Mouse (Mus musculus) MEL (cell line): ENCODE measurements around the gene Fgr. TPM values are rescaled to one million over a fixed set of nuclear protein-coding genes. Genes with fewer than 3 reads are reported as not detected.
"Not testable (repeated sequence)": the region's sequence is repeated elsewhere in the genome, so short reads cannot be mapped to it uniquely, and the experiment has no call there.

Source experiments
- DNase-seq: peaks from one replicate; pipeline ENCODE4 v3.0.0; 2011; ENCODE audit warnings: low read depth, low spot score
- H3K27ac ChIP-seq: 2 replicates; pipeline ENCODE4 v1.5.1; 2012; ENCODE audit warnings: low read depth, mild to moderate bottlenecking, control low read depth, low read length, moderate library complexity; ENCODE audit not compliant: control insufficient read depth
- H3K27me3 ChIP-seq, 2 experiments: fragments of 150-350 bp in 1 of 2; sonication (generic) in 1 of 2; 2 replicates each; pipeline ENCODE4 v1.6.1; 2012; ENCODE audit warnings: low read length in 2 of 2, mild to moderate bottlenecking in 2 of 2, improper control_type of control experiment in 1 of 2, moderate library complexity in 1 of 2; ENCODE audit not compliant: insufficient read depth in 2 of 2, control insufficient read depth in 1 of 2
- H3K36me3 ChIP-seq, 2 experiments: 2 replicates each; pipeline ENCODE4 v1.6.1; 2012 to 2014; ENCODE audit warnings: low read length in 2 of 2, improper control_type of control experiment in 1 of 2, inconsistent platforms in 1 of 2, mild to moderate bottlenecking in 1 of 2; ENCODE audit not compliant: insufficient read depth in 2 of 2, control insufficient read depth in 1 of 2
- H3K4me1 ChIP-seq, 2 experiments: fragments of 150-350 bp in 1 of 2; sonication (generic) in 1 of 2; 2 replicates each; pipeline ENCODE4 v1.6.1; 2012; ENCODE audit warnings: low read length in 2 of 2, improper control_type of control experiment in 1 of 2, mild to moderate bottlenecking in 1 of 2; ENCODE audit not compliant: insufficient read depth in 2 of 2, control insufficient read depth in 1 of 2
- H3K4me3 ChIP-seq, 2 experiments: fragments of 150-350 bp in 1 of 2; sonication (generic) in 1 of 2; 2 replicates each; pipeline ENCODE4 v1.5.1; 2012; ENCODE audit warnings: low read depth in 2 of 2, low read length in 2 of 2, mild to moderate bottlenecking in 2 of 2, moderate library complexity in 2 of 2, control low read depth in 1 of 2, improper control_type of control experiment in 1 of 2; ENCODE audit not compliant: control insufficient read depth in 1 of 2, insufficient read depth in 1 of 2
- H3K79me2 ChIP-seq: 2 replicates; pipeline ENCODE4 v1.6.1; 2012; ENCODE audit warnings: mild to moderate bottlenecking, low read length, moderate library complexity; ENCODE audit not compliant: control insufficient read depth, poor library complexity, insufficient read depth
- H3K9ac ChIP-seq: 2 replicates; pipeline ENCODE4 v1.6.1; 2012; ENCODE audit warnings: low read depth, mild to moderate bottlenecking, control low read depth, low read length, moderate library complexity; ENCODE audit not compliant: control insufficient read depth, poor library complexity, severe bottlenecking
- H3K9me3 ChIP-seq: fragments of 150-350 bp; sonication (generic); replicated peaks from 2 replicates; pipeline ENCODE4 v1.6.1; 2012; ENCODE audit warnings: mild to moderate bottlenecking, low read length, improper control_type of control experiment, moderate library complexity; ENCODE audit not compliant: insufficient read depth
- CHD1 ChIP-seq: IDR thresholded peaks from 2 replicates; pipeline ENCODE4 v1.6.1; 2012; ENCODE audit warnings: low read depth, mild to moderate bottlenecking, inconsistent platforms, low read length, improper control_type of control experiment
- CHD2 ChIP-seq: IDR thresholded peaks from 2 replicates; pipeline ENCODE4 v1.6.1; 2011; ENCODE audit warnings: low read length, improper control_type of control experiment
- E2F4 ChIP-seq: IDR thresholded peaks from 2 replicates; pipeline ENCODE4 v1.6.1; 2011; ENCODE audit warnings: low read depth, low read length, improper control_type of control experiment, borderline replicate concordance
- ELF1 ChIP-seq: IDR thresholded peaks from 2 replicates; pipeline ENCODE4 v1.6.1; 2014; ENCODE audit warnings: low read depth, mild to moderate bottlenecking, inconsistent platforms, low read length, improper control_type of control experiment, moderate library complexity
- ETS1 ChIP-seq: IDR thresholded peaks from 2 replicates; pipeline ENCODE4 v1.6.1; 2012; ENCODE audit warnings: low read depth, mild to moderate bottlenecking, inconsistent platforms, low read length, improper control_type of control experiment, moderate library complexity
- GABPA ChIP-seq: IDR thresholded peaks from 2 replicates; pipeline ENCODE4 v1.6.1; 2012; ENCODE audit warnings: low read depth, mild to moderate bottlenecking, inconsistent platforms, low read length, improper control_type of control experiment, moderate library complexity
- GATA1 ChIP-seq: IDR thresholded peaks from 2 replicates; pipeline ENCODE4 v1.6.1; 2011; ENCODE audit warnings: low read depth, low read length, improper control_type of control experiment
- HCFC1 ChIP-seq: IDR thresholded peaks from 2 replicates; pipeline ENCODE4 v1.6.1; 2012; ENCODE audit warnings: low read depth, mild to moderate bottlenecking, inconsistent platforms, low read length, improper control_type of control experiment, moderate library complexity
- MAX ChIP-seq: IDR thresholded peaks from 2 replicates; pipeline ENCODE4 v1.6.1; 2011; ENCODE audit warnings: low read length, improper control_type of control experiment
- MAZ ChIP-seq: IDR thresholded peaks from 2 replicates; pipeline ENCODE4 v1.6.1; 2012; ENCODE audit warnings: low read depth, mild to moderate bottlenecking, inconsistent platforms, low read length, improper control_type of control experiment
- MYB ChIP-seq: IDR thresholded peaks from 2 replicates; pipeline ENCODE4 v1.6.1; 2011; ENCODE audit warnings: mild to moderate bottlenecking, low read depth, low read length, improper control_type of control experiment
- MYC ChIP-seq: IDR thresholded peaks from 2 replicates; pipeline ENCODE4 v1.6.1; 2011; ENCODE audit warnings: low read depth, mild to moderate bottlenecking, low read length, improper control_type of control experiment, moderate library complexity
- NELFE ChIP-seq: IDR thresholded peaks from 2 replicates; pipeline ENCODE4 v1.6.1; 2011; ENCODE audit warnings: low read depth, low read length, improper control_type of control experiment
- POLR2A ChIP-seq, 2 experiments: IDR thresholded peaks; 2 replicates each; pipeline ENCODE4 v1.6.1; 2011 to 2012; ENCODE audit warnings: low read length in 2 of 2, mild to moderate bottlenecking in 2 of 2, control low read depth in 1 of 2, improper control_type of control experiment in 1 of 2, low read depth in 1 of 2, moderate library complexity in 1 of 2; ENCODE audit not compliant: control insufficient read depth in 1 of 2, insufficient read depth in 1 of 2, poor library complexity in 1 of 2
- POLR2AphosphoS2 ChIP-seq: IDR thresholded peaks from 2 replicates; pipeline ENCODE4 v1.6.1; 2011; ENCODE audit warnings: low read length, improper control_type of control experiment
- POLR2AphosphoS5 ChIP-seq: IDR thresholded peaks from 2 replicates; pipeline ENCODE4 v1.6.1; 2012; ENCODE audit warnings: low read depth, borderline replicate concordance, mild to moderate bottlenecking, inconsistent platforms, low read length, moderate library complexity, mixed read lengths
- SIN3A ChIP-seq: IDR thresholded peaks from 2 replicates; pipeline ENCODE4 v1.6.1; 2012; ENCODE audit warnings: low read length, improper control_type of control experiment, inconsistent platforms
- SMC3 ChIP-seq: IDR thresholded peaks from 2 replicates; pipeline ENCODE4 v1.6.1; 2011; ENCODE audit warnings: low read depth, low read length, improper control_type of control experiment
- TBP ChIP-seq: IDR thresholded peaks from 2 replicates; pipeline ENCODE4 v1.8.0; 2011; ENCODE audit warnings: low read depth, low read length, improper control_type of control experiment
- TCF12 ChIP-seq: IDR thresholded peaks from 2 replicates; pipeline ENCODE4 v1.6.1; 2014; ENCODE audit warnings: low read depth, mild to moderate bottlenecking, inconsistent platforms, low read length, improper control_type of control experiment, moderate library complexity
- UBTF ChIP-seq: IDR thresholded peaks from 2 replicates; pipeline ENCODE4 v1.6.1; 2012; ENCODE audit warnings: low read depth, mild to moderate bottlenecking, inconsistent platforms, low read length, improper control_type of control experiment, moderate library complexity, borderline replicate concordance; ENCODE audit not compliant: insufficient read depth
- USF2 ChIP-seq, 2 experiments: IDR thresholded peaks; 2 replicates each; pipeline ENCODE4 v1.6.1; 2011 to 2012; ENCODE audit warnings: improper control_type of control experiment in 2 of 2, low read length in 2 of 2, borderline replicate concordance in 1 of 2, inconsistent platforms in 1 of 2, low read depth in 1 of 2, mild to moderate bottlenecking in 1 of 2; ENCODE audit not compliant: insufficient read depth in 1 of 2
- ZC3H11A ChIP-seq: IDR thresholded peaks from 2 replicates; pipeline ENCODE4 v1.6.1; 2012; ENCODE audit warnings: low read depth, mild to moderate bottlenecking, inconsistent platforms, low read length, improper control_type of control experiment
- ZMIZ1 ChIP-seq: IDR thresholded peaks from 2 replicates; pipeline ENCODE4 v1.6.1; 2012; ENCODE audit warnings: low read depth, mild to moderate bottlenecking, inconsistent platforms, low read length, improper control_type of control experiment, moderate library complexity
- ZNF384 ChIP-seq: IDR thresholded peaks from 2 replicates; pipeline ENCODE4 v1.6.1; 2012; ENCODE audit warnings: low read depth, mild to moderate bottlenecking, inconsistent platforms, low read length, improper control_type of control experiment
- polyA plus RNA-seq, 2 experiments: library from polyadenylated mRNA; stranded (reverse) in 1 of 2; unstranded in 1 of 2; fragments of >175 nt in 1 of 2; fragments of >200 nt in 1 of 2; gene quantifications; 2 replicates each; pipeline versions ENCODE4 v1.2.1 to v1.2.4; 2012; ENCODE audit warnings: low replicate concordance in 2 of 2, low read depth in 1 of 2; ENCODE audit not compliant: insufficient read length in 2 of 2, insufficient read depth in 1 of 2, missing spikeins in 1 of 2
- total RNA-seq: library from RNA; depleted of rRNA; stranded (reverse); fragments of 300-350 nt; gene quantifications from 2 replicates; pipeline ENCODE4 v1.2.3, GENCODE M21; 2012; rRNA removed

The Fgr gene
- total RNA-seq, result not detected in 2 replicates
- not detected for polyA plus RNA-seq

DNA sequence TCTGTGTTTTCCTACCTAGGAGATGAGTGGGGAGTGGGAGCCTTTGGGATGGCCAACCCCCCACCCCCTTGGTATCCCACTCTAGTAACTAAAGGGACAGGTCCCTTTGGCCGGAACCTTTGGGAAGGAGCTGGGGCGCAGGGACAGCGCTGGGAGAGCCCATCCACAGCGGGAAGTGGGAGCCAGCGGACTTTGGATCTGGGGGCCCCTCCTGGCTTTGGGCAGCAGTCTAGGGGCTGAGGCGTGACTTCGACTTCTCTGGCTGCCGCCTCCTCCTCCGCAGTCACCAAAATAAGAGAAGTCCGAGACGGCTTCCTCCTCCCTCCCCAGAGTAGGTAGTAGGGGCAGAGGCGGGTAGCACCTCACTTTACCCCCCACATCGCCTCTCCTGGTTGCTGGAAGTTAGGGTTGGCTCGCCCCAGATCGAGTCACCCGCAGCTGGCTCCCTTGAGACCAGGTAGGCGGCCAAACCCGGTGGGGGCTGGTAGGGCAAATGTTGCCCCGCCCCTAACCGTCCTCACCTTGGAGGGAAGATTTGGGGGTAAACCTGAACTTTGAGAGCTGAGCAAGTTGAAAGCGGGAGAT lies at the start of gene Fgr:
Gene Fgr, plus strand, starts transcription at position 282 of the 585 bp plus-strand sequence.
- no peak within 1 kb of the TSS for H3K4me3 ChIP-seq
- H3K36me3 ChIP-seq, result no peaks in the 10 kb centered on the region
- peaks cover 14 to 26% of the 10 kb centered on the region in 2 experiments for H3K27me3 ChIP-seq
- H3K79me2 ChIP-seq, result no peaks in the 10 kb centered on the region
- H3K9me3 ChIP-seq, result no peaks in the 10 kb centered on the region
- TF ChIP-seq MAX (no peak), MYC (no peak), MAZ (no peak), ELF1 (no peak), GABPA (no peak), UBTF (no peak), POLR2AphosphoS2 (no peak), ZC3H11A (no peak), CHD1 (no peak), ETS1 (no peak), HCFC1 (no peak)
- peaks cover 0 to 3% of the 10 kb centered on the region in 2 experiments; a peak in 1 of 4 replicates for H3K4me1 ChIP-seq
- no peak within 1 kb of the TSS for H3K27ac ChIP-seq
- no peak for DNase-seq
- H3K9ac ChIP-seq, result no peak within 1 kb of the TSS

DNA sequence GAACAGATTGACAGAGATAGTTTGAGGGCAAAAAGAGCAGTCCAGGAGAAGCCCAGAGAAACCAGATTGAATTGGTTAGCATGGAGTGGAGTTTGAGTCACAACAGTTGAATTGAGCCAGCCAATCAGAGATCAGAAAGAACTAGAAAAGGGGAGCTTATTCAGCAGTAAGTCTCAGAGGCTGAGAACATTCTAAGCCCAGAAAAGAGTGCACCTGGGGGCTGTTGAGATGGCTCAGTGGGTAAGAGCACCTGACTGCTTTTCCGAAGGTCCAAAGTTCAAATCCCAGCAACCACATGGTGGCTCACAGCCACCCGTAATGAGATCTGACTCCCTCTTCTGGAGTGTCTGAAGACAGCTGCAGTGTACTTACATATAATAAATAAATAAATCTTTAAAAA lies 47.4 kb upstream of the Fgr start:
- H3K9ac ChIP-seq, H3K27ac ChIP-seq, H3K9me3 ChIP-seq, H3K4me1 ChIP-seq, H3K79me2 ChIP-seq, H3K36me3 ChIP-seq, H3K4me3 ChIP-seq: not testable (repeated sequence)
- H3K27me3 ChIP-seq, result peaks cover 18 to 19% of the 10 kb centered on the region in 2 experiments
- DNase-seq, result peak; percentile 19
- peak; percentile 62 for TF ChIP-seq TBP

DNA sequence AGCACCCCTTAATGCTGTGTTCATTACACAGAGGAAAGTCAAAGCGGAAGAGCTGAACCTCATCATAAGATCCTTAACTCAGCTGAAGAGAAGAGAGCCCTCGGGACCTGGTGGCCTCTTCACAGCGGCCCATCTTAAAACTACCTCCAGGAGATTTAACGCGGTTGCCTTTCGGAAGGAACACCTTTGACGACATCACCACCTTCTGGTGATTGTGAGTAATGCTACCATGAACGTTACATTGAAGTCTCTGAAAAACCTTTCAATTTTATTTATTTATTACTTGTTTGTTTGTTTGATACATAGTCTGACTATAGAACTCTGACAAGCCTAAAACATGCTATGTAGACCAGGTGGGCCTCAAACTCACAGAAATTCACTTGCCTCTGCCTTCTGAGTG lies 43.1 kb upstream of the Fgr start:
- Histone ChIP-seq H3K4me3 (no peak overlapping the region), H3K27ac (no peak overlapping the region), H3K9me3 (no peaks in the 10 kb centered on the region), H3K9ac (no peak overlapping the region), H3K36me3 (no peaks in the 10 kb centered on the region), H3K4me1 (no peaks in the 10 kb centered on the region), H3K79me2 (no peaks in the 10 kb centered on the region), H3K27me3 (peaks cover 15 to 16% of the 10 kb centered on the region in 2 experiments)
- DNase-seq, result peak; percentile 81
- no peak for TF ChIP-seq ETS1
- no peak for TF ChIP-seq TBP
- TF ChIP-seq SIN3A, result no peak
- no peak for TF ChIP-seq GATA1
- TF ChIP-seq USF2 (IDR thresholded peaks at IDR 0.05; ENCODE audit: borderline replicate concordance in 1 of 2, insufficient read depth in 1 of 2, low read depth in 1 of 2, low read length in 2 of 2), result no peak
- TF ChIP-seq SMC3, result peak; percentile 75
- no peak for TF ChIP-seq ZMIZ1
- 0 out of 2 replicates have a peak, but pooled peaks have one; percentile 8 for TF ChIP-seq ZNF384
- no peak for TF ChIP-seq POLR2AphosphoS5
- TF ChIP-seq NELFE, result no peak
- no peak for TF ChIP-seq GABPA
- no peak for TF ChIP-seq MYC
- no peak for TF ChIP-seq MAZ
- TF ChIP-seq MYB, result no peak
- TF ChIP-seq MAX, result no peak
- peak; percentile 73 for TF ChIP-seq ZC3H11A
- TF ChIP-seq ELF1, result no peak
- TF ChIP-seq POLR2A (IDR thresholded peaks at IDR 0.05; ENCODE audit: control insufficient read depth in 1 of 2, insufficient read depth in 1 of 2, low read depth in 1 of 2, low read length in 2 of 2, poor library complexity in 1 of 2), result no peak
- no peak for TF ChIP-seq E2F4
- TF ChIP-seq CHD2, result no peak
- TF ChIP-seq TCF12, result no peak
